Mouse (Mus musculus) bone marrow macrophage, adult 2 months (primary cell): ENCODE measurements around the gene Asl. TPM values are rescaled to one million over a fixed set of nuclear protein-coding genes. Genes with fewer than 3 reads are reported as not detected.
"Not testable (repeated sequence)": the region's sequence is repeated elsewhere in the genome, so short reads cannot be mapped to it uniquely, and the experiment has no call there.

Experiments
- H3K27ac ChIP-seq: 2 replicates; pipeline ENCODE4 v1.5.1; 2012; ENCODE audit warnings: low read depth, low read length; ENCODE audit not compliant: insufficient read depth
- H3K4me1 ChIP-seq: 2 replicates; pipeline ENCODE4 v1.6.1; 2012; ENCODE audit warnings: low read length; ENCODE audit not compliant: control insufficient read depth, insufficient read depth
- H3K4me3 ChIP-seq: 2 replicates; pipeline ENCODE4 v1.5.1; 2012; ENCODE audit warnings: mild to moderate bottlenecking, low read length, moderate library complexity; ENCODE audit not compliant: insufficient read depth
- CTCF ChIP-seq: IDR thresholded peaks from 2 replicates; pipeline ENCODE4 v1.5.1; 2012; ENCODE audit warnings: low read depth, mild to moderate bottlenecking, low read length, moderate library complexity
- POLR2A ChIP-seq: IDR thresholded peaks from 2 replicates; pipeline ENCODE4 v1.6.1; 2012; ENCODE audit warnings: mild to moderate bottlenecking, low read depth, low read length, borderline replicate concordance
- polyA plus RNA-seq: library from polyadenylated mRNA; stranded (reverse); fragments of >200 nt; gene quantifications from 2 replicates; pipeline ENCODE4 v1.2.4, GENCODE M21; 2012; ENCODE audit not compliant: missing spikeins, insufficient read depth, insufficient read length

Asl gene
- polyA plus RNA-seq, 1 experiment = 72.7 TPM

GRCm38 (mm10) chr5:130046589-130046988 is 17.5 kb upstream of the Asl start:
- TF ChIP-seq POLR2A = no peak
- TF ChIP-seq CTCF = no peak
- H3K27ac ChIP-seq = no peak overlapping the region
- H3K4me1 ChIP-seq = peaks cover 3% of the 10 kb centered on the region; the same call in 1 of the 2 replicates
- H3K4me3 ChIP-seq = no peak overlapping the region

GRCm38 (mm10) chr5:130046100-130046499 is 17.1 kb upstream of the Asl start:
- H3K4me1 ChIP-seq = peaks cover 5% of the 10 kb centered on the region
- TF ChIP-seq CTCF (no peak), POLR2A (no peak)
- H3K4me3 ChIP-seq = no peak overlapping the region
- no peak overlapping the region for H3K27ac ChIP-seq

GRCm38 (mm10) chr5:130044201-130044695 is 15.2 kb upstream of the Asl start:
- TF ChIP-seq CTCF (peak; percentile 39; the same call in 1 of the 2 replicates), POLR2A (no peak)
- no peak overlapping the region for H3K4me3 ChIP-seq
- H3K4me1 ChIP-seq = peaks cover 5% of the 10 kb centered on the region
- H3K27ac ChIP-seq = no peak overlapping the region

- no peak for TF ChIP-seq POLR2A
- no peak for TF ChIP-seq CTCF
Measured at GRCm38 (mm10) chr5:130043741-130044140, 14.7 kb upstream of the Asl start.

GRCm38 (mm10) chr5:130041262-130041661 is 12.2 kb upstream of the Asl start:
- H3K27ac ChIP-seq = no peak overlapping the region
- TF ChIP-seq CTCF = no peak
- no peak for TF ChIP-seq POLR2A

More at GRCm38 (mm10) chr5:130043741-130044140, 14.7 kb upstream of the Asl start:
- no peak overlapping the region for H3K27ac ChIP-seq
- no peak overlapping the region for H3K4me3 ChIP-seq
- peaks cover 5% of the 10 kb centered on the region for H3K4me1 ChIP-seq

GRCm38 (mm10) chr5:130040797-130041196 is 11.8 kb upstream of the Asl start:
- TF ChIP-seq CTCF = no peak
- no peak for TF ChIP-seq POLR2A
- H3K27ac ChIP-seq = no peak overlapping the region
- H3K4me3 ChIP-seq = no peak overlapping the region
- peaks cover 5% of the 10 kb centered on the region for H3K4me1 ChIP-seq

More at GRCm38 (mm10) chr5:130041262-130041661, 12.2 kb upstream of the Asl start:
- peaks cover 5% of the 10 kb centered on the region for H3K4me1 ChIP-seq
- no peak overlapping the region for H3K4me3 ChIP-seq

GRCm38 (mm10) chr5:130037752-130038455 is 8.9 kb upstream of the Asl start:
- Histone ChIP-seq H3K4me3 (no peak overlapping the region), H3K27ac (no peak overlapping the region), H3K4me1 (peaks cover 11% of the 10 kb centered on the region)
- TF ChIP-seq POLR2A = no peak
- TF ChIP-seq CTCF = peak; percentile 79

- H3K4me3 ChIP-seq, H3K27ac ChIP-seq: not testable (repeated sequence)
- peaks cover 20% of the 10 kb centered on the region for H3K4me1 ChIP-seq
Measured at GRCm38 (mm10) chr5:130036300-130036699, 7.3 kb upstream of the Asl start.

- Histone ChIP-seq H3K4me3 (no peak overlapping the region), H3K27ac (no peak overlapping the region), H3K4me1 (peaks cover 24% of the 10 kb centered on the region)
- no peak for TF ChIP-seq CTCF
- TF ChIP-seq POLR2A = no peak
Measured at GRCm38 (mm10) chr5:130033869-130034268, 4.8 kb upstream of the Asl start.
